Mouse (Mus musculus) limb, embryonic 12.5 days (tissue): Measurements from ENCODE around the gene Fam50b. TPM values are rescaled to one million over a fixed set of nuclear protein-coding genes. Genes with fewer than 3 reads are reported as not detected.

ENCODE experiments used
- ATAC-seq: fragments of 200-750 bp; cut with Nextera tagmentation; 2 replicates; pipeline ENCODE4 v1.8.0; 2017; ENCODE audit warnings: low read depth, moderate TSS enrichment; ENCODE audit not compliant: insufficient number of reproducible peaks, insufficient read depth, low FRiP score, low TSS enrichment
- H3K27ac ChIP-seq: fragments of 300-500 bp; sonication (generic); 2 replicates; pipeline ENCODE4 v1.5.1; 2016; ENCODE audit warnings: mild to moderate bottlenecking, moderate library complexity
- H3K27me3 ChIP-seq: fragments of 300-500 bp; sonication (generic); 2 replicates; pipeline ENCODE4 v1.6.1; 2016; ENCODE audit warnings: mild to moderate bottlenecking, moderate library complexity
- H3K36me3 ChIP-seq: fragments of 300-500 bp; sonication (generic); 2 replicates; pipeline ENCODE4 v1.6.1; 2016; ENCODE audit warnings: mild to moderate bottlenecking, moderate library complexity
- H3K4me1 ChIP-seq: fragments of 300-500 bp; sonication (generic); replicated peaks from 2 replicates; pipeline ENCODE4 v1.6.1; 2016
- H3K4me2 ChIP-seq: fragments of 300-500 bp; sonication (generic); 2 replicates; pipeline ENCODE4 v1.6.1; 2016; ENCODE audit warnings: mild to moderate bottlenecking, moderate library complexity
- H3K4me3 ChIP-seq: fragments of 300-500 bp; sonication (generic); replicated peaks from 2 replicates; pipeline ENCODE4 v1.5.1; 2016; ENCODE audit warnings: mild to moderate bottlenecking
- H3K9ac ChIP-seq: fragments of 300-500 bp; sonication (generic); replicated peaks from 2 replicates; pipeline ENCODE4 v1.6.1; 2016; ENCODE audit warnings: mild to moderate bottlenecking, moderate library complexity
- H3K9me3 ChIP-seq: fragments of 300-500 bp; sonication (generic); 2 replicates; pipeline ENCODE4 v1.6.1; 2016; ENCODE audit warnings: mild to moderate bottlenecking, moderate library complexity
- WGBS: fragments of 180-500 bp; shearing (Covaris S2); methylation state at CpG from one replicate; pipeline ENCODE4 v1.1.7; 2016; 5-methylcytosine and 5-hydroxymethylcytosine counted together
- polyA plus RNA-seq: library from polyadenylated mRNA; unstranded; fragments of >200 nt; fragmentation: Nextera tagmentation; extraction: Ambion mirVana; gene quantifications from 2 replicates; pipeline ENCODE4 v1.2.1, GENCODE M21; 2016

Fam50b gene
- polyA plus RNA-seq, 1 experiment from 2014 or later = not detected

GRCm38 (mm10) chr13:34766572-34766971 lies 31.9 kb downstream of the Fam50b start:
- H3K4me2 ChIP-seq = no peak overlapping the region
- no peak overlapping the region for H3K4me3 ChIP-seq
- WGBS = 59% methylated on average over 4 of the region's 4 CpGs
- H3K9me3 ChIP-seq = no peaks in the 10 kb centered on the region
- H3K36me3 ChIP-seq = no peaks in the 10 kb centered on the region
- H3K27me3 ChIP-seq = no peaks in the 10 kb centered on the region
- no peak overlapping the region for H3K9ac ChIP-seq
- H3K27ac ChIP-seq = no peak overlapping the region
- ATAC-seq = no peak
- peaks cover 9% of the 10 kb centered on the region; the same call in 1 of the 2 replicates for H3K4me1 ChIP-seq

- ATAC-seq = no peak
- H3K4me2 ChIP-seq = no peak overlapping the region
- no peaks in the 10 kb centered on the region for H3K9me3 ChIP-seq
- H3K4me1 ChIP-seq = peaks cover 9% of the 10 kb centered on the region; the same call in 1 of the 2 replicates
- H3K27me3 ChIP-seq = no peaks in the 10 kb centered on the region
- H3K27ac ChIP-seq = no peak overlapping the region
- H3K4me3 ChIP-seq = no peak overlapping the region
- 86% methylated on average over 18 of the region's 18 CpGs for WGBS
- H3K36me3 ChIP-seq = no peaks in the 10 kb centered on the region
- no peak overlapping the region for H3K9ac ChIP-seq
Observed at GRCm38 (mm10) chr13:34767527-34768292, 33.1 kb downstream of the Fam50b start.

GRCm38 (mm10) chr13:34776767-34777166 lies 42.1 kb downstream of the Fam50b start:
- Histone ChIP-seq H3K27ac (no peak overlapping the region), H3K27me3 (no peaks in the 10 kb centered on the region), H3K4me2 (no peak overlapping the region), H3K4me3 (no peak overlapping the region), H3K9me3 (no peaks in the 10 kb centered on the region), H3K36me3 (no peaks in the 10 kb centered on the region), H3K4me1 (peaks cover 6% of the 10 kb centered on the region; the same call in 1 of the 2 replicates), H3K9ac (no peak overlapping the region)
- WGBS = 69% methylated on average over 3 of the region's 3 CpGs
- ATAC-seq = no peak

- H3K9me3 ChIP-seq = no peaks in the 10 kb centered on the region
- H3K27ac ChIP-seq = 0 out of 2 replicates have a peak overlapping the region, but pooled peaks have one; percentile 17
- WGBS = 58% methylated on average over 7 of the region's 7 CpGs
- ATAC-seq = no peak
- H3K4me2 ChIP-seq = no peak overlapping the region
- H3K4me3 ChIP-seq = no peak overlapping the region
- no peaks in the 10 kb centered on the region for H3K27me3 ChIP-seq
- no peaks in the 10 kb centered on the region for H3K36me3 ChIP-seq
- H3K9ac ChIP-seq = no peak overlapping the region
- peaks cover 6% of the 10 kb centered on the region; the same call in 1 of the 2 replicates for H3K4me1 ChIP-seq
Observed at GRCm38 (mm10) chr13:34780856-34781610, 46.4 kb downstream of the Fam50b start.

GRCm38 (mm10) chr13:34781611-34782009 lies 47.0 kb downstream of the Fam50b start:
- Histone ChIP-seq H3K9me3 (no peaks in the 10 kb centered on the region), H3K4me1 (peaks cover 6% of the 10 kb centered on the region; the same call in 1 of the 2 replicates), H3K36me3 (no peaks in the 10 kb centered on the region), H3K27ac (0 out of 2 replicates have a peak overlapping the region, but pooled peaks have one; percentile 17), H3K9ac (no peak overlapping the region), H3K4me3 (no peak overlapping the region), H3K4me2 (no peak overlapping the region), H3K27me3 (no peaks in the 10 kb centered on the region)
- no peak for ATAC-seq
- 81% methylated on average over 4 of the region's 4 CpGs for WGBS

- Histone ChIP-seq H3K27ac (no peak overlapping the region), H3K9me3 (no peaks in the 10 kb centered on the region), H3K27me3 (no peaks in the 10 kb centered on the region), H3K4me3 (no peak overlapping the region), H3K4me2 (no peak overlapping the region), H3K36me3 (no peaks in the 10 kb centered on the region), H3K4me1 (peaks cover 6% of the 10 kb centered on the region; the same call in 1 of the 2 replicates), H3K9ac (no peak overlapping the region)
- 83% methylated on average over 8 of the region's 8 CpGs for WGBS
- no peak for ATAC-seq
Observed at GRCm38 (mm10) chr13:34784818-34785217, 50.2 kb downstream of the Fam50b start.

- Histone ChIP-seq H3K27ac (no peak overlapping the region), H3K36me3 (no peaks in the 10 kb centered on the region), H3K27me3 (no peaks in the 10 kb centered on the region), H3K9ac (no peak overlapping the region), H3K4me3 (no peak overlapping the region), H3K9me3 (no peaks in the 10 kb centered on the region), H3K4me2 (no peak overlapping the region), H3K4me1 (no peaks in the 10 kb centered on the region)
- 83% methylated on average over 5 of the region's 5 CpGs for WGBS
- no peak for ATAC-seq
Observed at GRCm38 (mm10) chr13:34786634-34787033, 52.0 kb downstream of the Fam50b start.

- Histone ChIP-seq H3K4me3 (no peak overlapping the region), H3K27me3 (no peaks in the 10 kb centered on the region), H3K9me3 (no peaks in the 10 kb centered on the region), H3K4me2 (no peak overlapping the region), H3K4me1 (no peaks in the 10 kb centered on the region), H3K9ac (no peak overlapping the region), H3K27ac (no peak overlapping the region), H3K36me3 (no peaks in the 10 kb centered on the region)
- no peak for ATAC-seq
- WGBS = 69% methylated on average over 5 of the region's 5 CpGs
Observed at GRCm38 (mm10) chr13:34787546-34787945, 52.9 kb downstream of the Fam50b start.

GRCm38 (mm10) chr13:34789176-34789818 lies 54.6 kb downstream of the Fam50b start:
- Histone ChIP-seq H3K4me2 (no peak overlapping the region), H3K9me3 (no peaks in the 10 kb centered on the region), H3K36me3 (no peaks in the 10 kb centered on the region), H3K27ac (no peak overlapping the region), H3K27me3 (no peaks in the 10 kb centered on the region), H3K9ac (no peak overlapping the region), H3K4me3 (no peak overlapping the region), H3K4me1 (no peaks in the 10 kb centered on the region)
- WGBS = 80% methylated on average over 3 of the region's 3 CpGs
- ATAC-seq = no peak

- H3K27me3 ChIP-seq = no peaks in the 10 kb centered on the region
- ATAC-seq = no peak
Observed at GRCm38 (mm10) chr13:34793066-34793465, 58.4 kb downstream of the Fam50b start.

GRCm38 (mm10) chr13:34793816-34794215 lies 59.2 kb downstream of the Fam50b start:
- Histone ChIP-seq H3K4me2 (no peak overlapping the region), H3K9me3 (no peaks in the 10 kb centered on the region), H3K27ac (no peak overlapping the region), H3K4me3 (no peak overlapping the region), H3K36me3 (no peaks in the 10 kb centered on the region), H3K27me3 (no peaks in the 10 kb centered on the region), H3K9ac (no peak overlapping the region), H3K4me1 (no peaks in the 10 kb centered on the region)
- no peak for ATAC-seq
- 57% methylated on average over 2 of the region's 2 CpGs for WGBS

More at GRCm38 (mm10) chr13:34793066-34793465, 58.4 kb downstream of the Fam50b start:
- Histone ChIP-seq H3K27ac (no peak overlapping the region), H3K9ac (no peak overlapping the region), H3K4me1 (no peaks in the 10 kb centered on the region), H3K36me3 (no peaks in the 10 kb centered on the region), H3K4me3 (no peak overlapping the region), H3K9me3 (no peaks in the 10 kb centered on the region), H3K4me2 (no peak overlapping the region)
- 74% methylated on average over 7 of the region's 7 CpGs for WGBS
